Mouse (Mus musculus): Measurements from ENCODE around the gene Kcnk10. TPM values are rescaled to one million over a fixed set of nuclear protein-coding genes. Genes with fewer than 3 reads are reported as not detected.

Kcnk10 gene
- 0.92 TPM for polyA plus RNA-seq (2014; fragmentation: Illumina TruSeq; extraction: RNeasy Lipid Tissue Mini Kit (QIAGEN cat#74804); ENCODE audit: low read depth, low replicate concordance)

DNA sequence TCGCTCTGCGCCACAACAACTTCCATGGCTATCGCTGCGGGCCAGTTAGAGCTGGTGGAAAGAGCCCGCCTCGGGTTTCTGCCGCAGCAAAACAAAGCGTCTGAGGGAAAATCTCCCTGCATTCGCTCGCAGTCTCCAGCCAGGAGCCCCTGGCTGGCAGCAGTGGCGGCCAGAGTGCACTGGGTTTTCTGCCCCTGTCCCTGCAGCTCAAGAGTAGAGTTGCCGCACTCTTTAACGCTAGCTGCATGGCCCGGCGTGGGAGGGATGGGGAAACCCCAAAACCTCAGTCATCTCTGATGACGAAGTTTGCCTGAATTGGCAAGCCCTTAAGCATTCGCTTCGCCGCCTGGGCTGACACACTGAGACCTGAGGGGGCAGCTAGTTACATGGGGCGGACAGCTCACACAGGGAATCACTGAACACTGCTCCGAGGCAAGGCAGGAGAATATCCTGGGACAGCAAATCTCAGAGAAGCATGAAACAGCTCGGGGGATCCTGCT is at the start of gene Kcnk10:
Gene Kcnk10 (minus strand): TSS at position 450 of the 500 bp plus-strand sequence.

DNA sequence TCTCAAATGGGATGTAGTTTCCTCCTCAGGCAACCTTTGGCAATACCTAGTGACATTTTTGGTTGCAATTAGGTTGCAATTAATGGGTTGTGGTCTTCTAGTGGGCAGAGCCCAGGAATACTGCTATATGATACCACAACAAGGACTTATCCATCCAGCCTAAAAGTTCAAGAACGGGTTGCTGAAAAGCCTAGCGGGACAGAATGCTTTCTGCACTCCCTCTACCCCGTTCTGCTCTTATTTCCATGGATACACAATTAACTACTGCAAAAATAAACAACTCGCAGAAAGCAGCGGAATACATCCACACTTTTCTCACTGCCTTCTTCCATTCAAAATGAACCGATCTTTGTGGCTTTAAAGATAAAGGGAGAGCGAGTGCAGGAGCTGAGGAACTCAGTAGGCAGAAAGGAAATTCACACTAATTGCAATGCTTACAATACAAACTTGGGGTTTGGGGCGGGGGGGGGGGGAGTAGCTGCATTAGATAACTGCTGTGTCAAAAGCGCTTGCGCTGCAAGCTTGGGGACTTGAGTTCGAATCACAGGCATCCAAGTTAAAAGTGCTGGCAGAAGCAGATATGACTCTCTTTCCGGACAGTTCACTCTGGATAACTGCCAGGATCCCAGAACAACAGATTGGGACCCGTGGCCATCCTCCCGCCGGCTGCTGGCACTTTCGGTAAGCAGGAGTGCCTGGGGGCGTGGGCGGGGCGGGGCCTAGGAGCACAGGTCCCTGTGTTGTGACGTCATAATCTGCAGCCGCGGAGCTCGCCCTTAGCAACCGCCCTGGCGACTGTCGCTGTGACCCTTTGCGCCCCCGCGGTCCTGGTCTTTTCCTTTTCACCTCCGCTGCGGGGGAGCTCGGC is 49.5 kb upstream of the Kcnk10 start, which contains the start of gene Spata7:
Gene Spata7 (plus strand): TSS at position 766 of the 868 bp plus-strand sequence.

Other genes starting within 250 kb of the Kcnk10 start
- gene Spata7, start 49.8 kb upstream of the Kcnk10 start, polyA plus RNA-seq (2014; fragmentation: Illumina TruSeq; extraction: RNeasy Lipid Tissue Mini Kit (QIAGEN cat#74804); ENCODE audit: low read depth, low replicate concordance): 756 TPM
- 13.5 TPM for gene Ptpn21, start 159.1 kb upstream of the Kcnk10 start, polyA plus RNA-seq (2014; fragmentation: Illumina TruSeq; extraction: RNeasy Lipid Tissue Mini Kit (QIAGEN cat#74804); ENCODE audit: low read depth, low replicate concordance)
- 1,093 TPM for gene Zc3h14, start 168.7 kb upstream of the Kcnk10 start, polyA plus RNA-seq (2014; fragmentation: Illumina TruSeq; extraction: RNeasy Lipid Tissue Mini Kit (QIAGEN cat#74804); ENCODE audit: low read depth, low replicate concordance)

Data from testis, adult 10 weeks (tissue).